Mouse (Mus musculus) G1E (cell line): ENCODE measurements around the gene Stpg3.

Source experiments
- CTCF ChIP-seq: IDR thresholded peaks from 2 replicates; pipeline ENCODE4 v1.5.1; 2012; ENCODE audit warnings: low read depth, low read length, inconsistent platforms, mixed read lengths
- GATA1 ChIP-seq: IDR thresholded peaks from 2 replicates; pipeline ENCODE4 v1.6.1; 2012; ENCODE audit warnings: borderline replicate concordance, low read length, inconsistent platforms, mixed read lengths
- GATA2 ChIP-seq: IDR thresholded peaks from 2 replicates; pipeline ENCODE4 v1.6.1; 2012; ENCODE audit warnings: low read depth, low read length, inconsistent platforms, borderline replicate concordance
- POLR2AphosphoS5 ChIP-seq: IDR thresholded peaks from 2 replicates; pipeline ENCODE4 v1.6.1; 2012; ENCODE audit warnings: low read depth, low read length, inconsistent platforms; ENCODE audit not compliant: insufficient replicate concordance
- TAL1 ChIP-seq: conservative IDR thresholded peaks from 2 replicates; pipeline ENCODE4 v1.6.1; 2012; ENCODE audit warnings: low read depth, low read length, inconsistent platforms, mixed read lengths

- no peak for TF ChIP-seq CTCF
- TF ChIP-seq TAL1 = no peak
- no peak for TF ChIP-seq GATA1
- TF ChIP-seq POLR2AphosphoS5 = no peak
- no peak for TF ChIP-seq GATA2
Observed at GRCm38 (mm10) chr2:25229582-25229981, 15.1 kb upstream of the Stpg3 start.
